Mouse (Mus musculus): ENCODE results near the gene Med12l.

GRCm38 (mm10) chr3:59175234-59175633 is 169.6 kb downstream of the Med12l start:
- no peak for TF ChIP-seq EP300 (IDR thresholded peaks at IDR 0.05; ENCODE audit: insufficient read depth, low read depth, low read length)
- no peak for TF ChIP-seq CTCF (IDR thresholded peaks at IDR 0.05; ENCODE audit: low read depth, low read length)
